Mouse (Mus musculus): ENCODE data around the gene Tcp11l2.

Tcp11l2 gene

DNA sequence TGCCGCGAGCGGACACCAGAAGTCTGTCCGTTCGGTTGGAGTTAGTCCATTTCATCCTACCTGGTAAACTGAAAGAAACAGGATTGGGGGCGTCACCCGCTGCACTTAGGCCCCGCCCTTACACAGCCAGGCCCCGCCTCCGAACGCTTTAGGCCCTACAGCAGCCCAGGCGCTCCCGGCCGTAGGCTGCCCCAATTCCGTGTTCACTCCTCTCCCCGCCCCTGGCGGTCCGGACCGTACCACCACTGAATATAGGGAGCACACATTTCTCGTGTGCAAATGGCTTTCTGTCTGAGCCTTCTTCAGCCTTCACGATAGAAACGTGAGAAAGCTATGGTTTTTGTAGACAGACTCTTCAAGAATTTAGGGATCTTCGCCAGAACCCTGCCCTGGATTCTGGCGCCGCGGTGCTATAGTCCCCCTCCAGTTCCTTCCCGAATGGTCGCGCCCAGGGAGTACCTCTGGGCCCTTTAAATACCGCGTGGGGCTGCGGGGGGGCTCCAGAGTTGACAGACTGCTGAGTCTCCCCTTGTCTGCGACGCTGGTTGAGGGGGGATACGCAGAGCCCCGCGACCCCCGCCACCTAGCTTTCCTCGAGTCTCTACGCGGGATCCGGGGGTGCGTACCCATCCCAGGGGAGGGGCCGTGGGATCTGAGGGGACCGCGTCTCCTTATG is at the start of gene Tcp11l2:
Gene Tcp11l2 (plus strand): TSS at position 232 of the 676 bp plus-strand sequence.
- in situ Hi-C loops (cut with MboI; ENCODE audit: low sequenced_read_pairs), result no loop called here

DNA sequence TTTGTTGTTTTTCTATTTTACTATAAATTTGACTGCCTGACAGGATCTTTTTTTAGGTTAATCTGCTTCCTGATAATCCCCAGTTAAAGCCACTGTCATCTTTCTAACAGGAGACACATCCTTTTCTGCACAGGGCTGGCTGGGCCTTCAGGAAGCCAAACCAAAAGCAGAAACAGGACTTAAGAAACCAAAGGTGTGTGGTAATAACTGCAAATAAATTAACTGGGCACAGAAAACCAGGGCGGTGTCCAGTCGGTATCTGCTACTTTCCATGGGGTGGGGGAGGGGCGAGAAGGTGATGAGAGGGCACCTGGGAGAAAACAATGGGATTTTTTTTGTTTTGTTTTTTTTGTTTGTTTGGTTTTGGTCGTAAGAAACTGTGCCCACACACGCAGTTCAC is 49.4 kb upstream of the Tcp11l2 start:
- in situ Hi-C loops (cut with MboI; ENCODE audit: low sequenced_read_pairs), result no loop called here

GRCm38 (mm10) chr10:84527631-84528030 is 48.8 kb upstream of the Tcp11l2 start:
- in situ Hi-C loops (cut with MboI; ENCODE audit: low sequenced_read_pairs), result no loop called here

- in situ Hi-C loops (cut with MboI; ENCODE audit: low sequenced_read_pairs), result no loop called here
Measured at GRCm38 (mm10) chr10:84530388-84530787, 46.0 kb upstream of the Tcp11l2 start.

GRCm38 (mm10) chr10:84531576-84531975 is 44.9 kb upstream of the Tcp11l2 start:
- in situ Hi-C loops (cut with MboI; ENCODE audit: low sequenced_read_pairs), result no loop called here

DNA sequence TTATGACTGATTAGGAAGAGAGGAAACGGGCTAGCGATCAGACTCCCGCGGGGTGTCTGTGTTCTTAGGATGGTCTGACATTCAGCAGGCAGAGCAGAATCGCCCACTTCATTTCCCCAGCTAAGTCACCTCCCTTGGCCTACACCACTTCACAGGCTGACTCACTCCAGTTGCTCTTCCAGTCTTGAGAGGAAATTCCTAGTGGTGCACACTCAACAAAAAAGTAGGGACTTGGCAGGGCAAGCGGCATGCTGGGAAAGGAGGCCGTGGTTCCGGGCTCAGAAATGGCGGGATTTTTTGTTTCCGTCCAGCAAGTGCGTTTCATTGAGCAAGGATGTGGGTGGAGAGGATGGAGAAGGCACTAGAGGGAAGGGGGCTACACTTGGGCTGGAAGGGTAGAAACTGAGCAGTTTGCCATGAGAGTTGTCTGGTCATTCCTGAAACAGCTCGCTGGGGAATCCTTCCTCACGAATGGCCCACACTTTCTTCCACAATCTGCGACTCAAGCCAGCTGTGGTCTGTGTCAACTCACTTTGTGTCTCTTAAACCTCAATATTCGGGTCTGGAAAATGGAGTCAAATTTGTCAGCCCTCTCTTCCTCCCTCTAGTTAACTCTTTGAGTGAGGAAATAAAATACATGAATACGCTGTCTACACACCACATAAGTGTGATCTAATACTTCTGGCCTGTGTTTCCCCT is 44.1 kb upstream of the Tcp11l2 start:
- in situ Hi-C loops (cut with MboI; ENCODE audit: low sequenced_read_pairs), result no loop called here

DNA sequence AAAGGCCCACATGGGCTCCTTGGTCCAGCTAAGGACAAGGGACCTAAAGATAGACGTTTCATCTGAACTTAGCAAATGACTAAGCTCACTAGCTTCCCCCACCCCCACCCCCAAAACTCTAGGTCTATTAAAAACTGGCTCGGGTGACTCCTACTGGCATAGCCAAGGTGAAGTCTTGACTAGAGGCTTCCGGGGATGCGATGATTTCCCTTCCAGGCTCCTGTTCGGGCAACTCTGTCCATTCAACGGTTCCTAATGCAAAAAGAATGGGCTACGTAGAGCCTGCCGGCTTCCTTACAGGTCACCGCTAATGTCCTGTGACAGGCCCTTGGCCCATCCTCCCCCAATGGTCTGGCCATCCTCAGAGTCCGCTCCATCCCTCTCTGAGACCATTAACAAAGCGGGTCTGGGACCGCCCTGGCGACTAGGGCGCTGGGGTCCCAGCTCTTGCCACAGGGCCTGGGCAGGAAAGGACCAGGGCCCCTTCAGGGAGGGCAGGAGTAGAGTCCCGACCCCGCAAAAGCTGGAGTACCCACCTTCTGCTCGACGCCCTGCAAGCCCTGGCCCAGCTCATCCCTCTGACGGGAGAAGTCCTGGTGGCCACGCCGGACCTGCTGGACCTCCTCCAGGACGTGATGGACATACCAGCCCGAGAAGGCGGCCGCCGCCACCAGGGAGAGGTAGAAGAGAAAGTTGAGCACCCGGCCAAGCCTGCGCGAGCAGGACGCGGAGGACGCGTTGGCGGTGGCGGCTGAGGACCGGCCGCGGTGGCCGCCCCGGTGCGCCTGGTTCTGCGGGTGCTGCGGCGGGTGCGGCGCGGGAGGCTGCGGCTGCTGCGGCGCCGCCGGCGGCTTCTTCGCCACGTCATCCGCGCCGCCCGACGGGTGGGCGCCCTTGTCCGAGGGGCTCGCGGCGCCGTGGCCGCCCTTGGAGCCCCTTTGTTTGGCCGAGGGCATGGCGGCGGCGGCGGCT is 43.2 kb upstream of the Tcp11l2 start:
- in situ Hi-C loops (cut with MboI; ENCODE audit: low sequenced_read_pairs), result no loop called here

- in situ Hi-C loops (cut with MboI; ENCODE audit: low sequenced_read_pairs), result no loop called here
Measured at GRCm38 (mm10) chr10:84533912-84534671, 42.3 kb upstream of the Tcp11l2 start, which contains the start of gene Ckap4. TSS of gene Ckap4 (minus strand) at chr10:84534062.

- in situ Hi-C loops (cut with MboI; ENCODE audit: low sequenced_read_pairs), result no loop called here
Measured at GRCm38 (mm10) chr10:84535458-84535857, 41.0 kb upstream of the Tcp11l2 start.

DNA sequence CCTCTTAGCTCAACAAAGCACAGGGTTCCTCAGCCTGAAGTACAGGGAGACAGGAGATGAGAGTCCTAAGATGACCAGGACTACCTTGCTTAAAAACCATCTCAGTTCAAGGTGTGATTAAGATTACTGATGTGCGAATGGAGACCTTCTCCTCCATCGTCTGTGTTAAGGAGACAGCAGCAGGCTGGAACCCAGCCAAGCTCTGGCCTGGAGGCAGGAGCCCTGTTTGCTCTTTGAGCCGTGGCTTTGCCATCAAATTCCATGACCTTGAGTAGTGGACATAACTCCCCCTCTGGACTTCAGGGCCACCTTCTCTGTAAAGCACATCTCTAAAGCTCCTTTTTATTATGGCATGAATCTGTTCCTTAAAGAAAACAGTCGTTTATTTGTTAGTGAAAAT is 40.6 kb upstream of the Tcp11l2 start:
- in situ Hi-C loops (cut with MboI; ENCODE audit: low sequenced_read_pairs), result no loop called here

- in situ Hi-C loops (cut with MboI; ENCODE audit: low sequenced_read_pairs), result no loop called here
Measured at GRCm38 (mm10) chr10:84539651-84540050, 36.8 kb upstream of the Tcp11l2 start.

DNA sequence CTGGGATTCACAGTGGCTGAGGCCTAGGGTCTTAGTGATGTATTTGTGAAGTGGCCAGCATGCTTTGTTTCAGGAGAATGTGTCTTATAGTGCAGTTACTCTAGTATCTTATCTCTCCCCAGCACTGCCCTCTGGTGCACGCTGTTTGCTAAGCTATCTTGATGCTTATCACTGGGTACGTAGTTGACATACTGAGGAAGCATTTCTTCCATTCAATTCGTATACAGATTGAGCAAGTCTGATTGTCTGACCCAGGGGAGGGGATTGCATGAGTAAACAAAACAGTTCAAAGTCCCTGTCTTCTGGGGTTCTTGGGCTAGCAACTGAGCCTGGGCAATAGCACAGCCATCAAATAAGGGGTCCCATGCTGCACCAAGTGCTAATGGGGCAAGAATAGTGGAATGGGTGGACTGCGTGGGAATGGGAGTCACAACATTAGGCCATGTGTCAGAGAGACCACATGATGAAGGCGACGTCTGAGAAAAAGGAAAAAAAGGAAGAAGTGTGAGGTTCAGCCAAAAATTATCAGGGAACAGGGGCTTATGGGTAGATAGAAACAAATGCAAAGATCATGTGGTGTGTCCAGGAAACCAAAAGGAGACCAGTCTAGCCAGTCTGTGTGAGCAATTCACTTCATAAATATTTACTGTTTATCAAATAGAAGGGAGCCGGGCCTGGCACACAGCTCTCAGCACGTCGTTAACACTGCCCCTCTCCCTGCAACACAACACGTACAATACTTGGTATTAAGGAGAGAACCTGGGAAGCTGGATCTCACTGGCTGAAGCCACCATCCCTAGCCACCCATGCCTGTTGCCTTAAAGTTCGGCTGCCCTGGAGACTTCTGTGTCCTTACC is 33.4 kb upstream of the Tcp11l2 start:
- in situ Hi-C loops (cut with MboI; ENCODE audit: low sequenced_read_pairs), result no loop called here

- in situ Hi-C loops (cut with MboI; ENCODE audit: low sequenced_read_pairs), result no loop called here
Measured at GRCm38 (mm10) chr10:84544841-84545610, 31.4 kb upstream of the Tcp11l2 start.

DNA sequence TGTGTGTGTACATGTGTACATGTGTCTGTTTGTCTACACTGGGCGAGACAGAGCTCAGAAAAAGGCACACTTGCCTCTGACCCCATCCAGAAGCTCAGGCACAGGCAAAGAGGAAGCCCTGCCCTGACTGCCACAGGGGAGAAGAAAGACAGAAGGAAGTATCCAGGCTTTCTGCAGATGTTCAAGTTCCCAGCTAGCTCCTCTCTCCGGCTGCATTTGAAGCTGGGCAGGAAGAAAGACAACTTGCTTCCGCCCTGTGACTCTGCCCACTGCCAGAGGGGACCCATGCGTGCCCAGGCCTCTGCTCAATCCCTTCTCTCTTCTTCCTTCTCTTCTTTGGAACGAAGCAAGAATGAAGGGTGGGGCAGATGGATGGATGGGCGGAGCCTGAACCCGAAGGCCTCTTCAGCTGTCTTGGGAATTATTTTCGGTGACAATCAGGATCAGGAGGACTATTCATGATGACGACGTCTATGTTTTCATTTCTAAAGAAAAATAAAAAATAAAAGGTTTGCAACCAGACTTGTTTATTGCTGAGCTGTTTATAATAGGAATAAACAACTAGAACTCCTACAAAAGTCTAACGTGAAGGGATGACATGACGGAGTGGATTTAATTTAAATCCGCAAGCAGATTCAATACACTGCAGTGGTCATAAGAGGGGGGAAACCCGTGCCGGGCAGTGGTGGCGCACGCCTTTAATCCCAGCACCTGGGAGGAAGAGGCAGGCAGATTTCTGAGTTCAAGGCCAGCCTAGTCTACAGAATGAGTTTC is 27.1 kb upstream of the Tcp11l2 start:
- in situ Hi-C loops (cut with MboI; ENCODE audit: low sequenced_read_pairs), result no loop called here

DNA sequence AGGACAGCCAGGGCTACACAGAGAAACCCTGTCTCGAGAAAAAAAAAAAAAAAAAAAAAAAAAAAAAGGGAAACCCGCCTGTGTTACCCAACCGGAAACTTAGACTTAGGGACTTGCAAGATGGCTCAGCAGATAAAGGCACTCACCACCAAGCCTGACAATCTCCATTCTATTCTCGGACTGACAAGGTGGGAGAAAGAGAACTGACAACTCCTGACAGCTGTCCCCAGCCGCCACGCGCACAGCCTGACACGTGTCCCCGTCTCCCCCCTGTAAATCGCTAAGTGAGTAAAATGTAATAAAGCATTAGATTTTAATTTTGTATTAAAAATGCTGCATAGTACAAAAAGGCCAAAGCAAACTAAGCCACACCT is 26.5 kb upstream of the Tcp11l2 start:
- in situ Hi-C loops (cut with MboI; ENCODE audit: low sequenced_read_pairs), result no loop called here

GRCm38 (mm10) chr10:84551846-84552245 is 24.6 kb upstream of the Tcp11l2 start:
- in situ Hi-C loops (cut with MboI; ENCODE audit: low sequenced_read_pairs), result no loop called here

- in situ Hi-C loops (cut with MboI; ENCODE audit: low sequenced_read_pairs), result no loop called here
Measured at GRCm38 (mm10) chr10:84552477-84552876, 23.9 kb upstream of the Tcp11l2 start.

DNA sequence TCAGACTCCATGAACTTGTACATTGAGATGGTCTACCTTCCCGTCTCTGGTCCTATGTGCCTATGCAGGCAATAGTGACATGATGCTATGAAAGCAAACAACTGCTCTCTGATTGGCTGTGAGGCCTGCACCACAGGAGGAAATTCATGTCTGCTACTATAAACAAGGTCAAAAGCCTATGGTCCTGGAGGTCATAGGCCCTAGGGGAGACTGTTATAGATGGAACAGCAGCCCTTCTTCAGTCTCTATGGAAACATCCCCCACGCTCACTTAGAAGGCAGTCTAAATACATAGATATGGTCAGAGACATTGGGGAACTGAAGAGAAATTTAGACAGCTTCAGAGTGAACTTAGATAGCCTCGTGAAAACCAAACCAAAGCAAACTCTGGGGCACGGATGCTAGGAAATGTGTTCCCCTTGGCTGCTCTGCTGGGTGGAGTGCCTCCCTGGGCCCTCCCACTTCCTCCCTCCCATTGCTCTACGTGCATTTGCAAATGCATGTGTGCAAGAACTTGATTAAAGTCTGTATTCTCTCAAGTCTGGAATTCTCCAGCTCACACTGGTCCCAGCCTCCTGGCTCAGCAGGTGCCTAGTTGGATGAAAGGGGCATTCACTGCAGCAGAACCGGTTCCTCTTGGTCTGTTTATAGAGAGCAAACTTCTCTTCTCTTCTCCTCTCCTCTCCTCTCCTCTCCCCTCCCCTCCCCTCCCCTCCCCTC is 22.0 kb upstream of the Tcp11l2 start:
- in situ Hi-C loops (cut with MboI; ENCODE audit: low sequenced_read_pairs), result no loop called here
